Mouse (Mus musculus): ENCODE results near the gene Gnaq. TPM values are rescaled to one million over a fixed set of nuclear protein-coding genes. Genes with fewer than 3 reads are reported as not detected.

Gnaq gene
- total RNA-seq, 2 experiments from 2014 or later = 12.2 to 15.7 TPM

DNA sequence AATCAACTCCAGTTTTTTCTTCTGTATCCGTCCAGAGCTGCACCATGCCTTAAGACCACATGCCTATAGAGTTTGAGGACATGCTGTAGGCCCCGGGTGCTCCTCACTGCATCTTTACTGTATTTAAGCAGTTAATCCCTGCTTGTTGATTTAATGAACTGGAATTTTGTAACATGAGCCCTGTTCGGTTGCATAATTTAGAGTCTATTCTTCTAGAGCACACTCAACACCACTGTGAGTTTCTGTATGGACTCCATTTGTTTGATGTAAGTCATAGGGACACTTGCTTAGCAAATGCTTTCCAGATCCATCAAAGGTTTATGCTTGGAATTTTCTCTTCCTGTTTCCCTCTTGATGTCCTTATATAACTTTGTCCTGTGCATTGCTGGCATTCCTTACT is 2.2 kb upstream of the Gnaq start:
- TF ChIP-seq CTCF (IDR thresholded peaks at IDR 0.05) = no peak
- DNase-seq = no peak
- no peak overlapping the region for H3K4me3 ChIP-seq
- H3K27ac ChIP-seq = no peak overlapping the region
- intact Hi-C loops (cut with DNase I) = loop anchor here (5.0 kb wide), 1 partner anchor 192 kb away; no protein-coding TSS in a partner anchor

DNA sequence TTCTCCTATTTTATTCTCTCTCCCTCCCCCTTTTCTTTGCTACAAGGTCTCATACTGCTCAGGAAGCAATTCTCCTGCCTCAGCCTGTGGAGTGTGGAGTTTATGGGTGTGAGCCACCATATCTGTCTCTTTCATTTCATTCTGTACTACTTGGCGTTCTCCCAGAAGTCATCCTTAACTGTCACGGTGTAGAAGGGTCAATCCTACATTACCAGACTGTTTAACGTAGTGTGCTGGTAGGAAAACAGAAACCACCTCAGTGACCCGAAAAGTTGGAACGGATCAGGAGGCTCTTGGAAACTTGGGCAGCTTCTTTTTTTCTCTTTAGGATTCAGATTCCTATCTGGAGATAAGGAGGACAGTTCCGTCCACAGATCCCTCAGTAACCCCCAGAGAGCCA is 800 bp upstream of the Gnaq start:
- intact Hi-C loops (cut with DNase I) = loop anchor here (2.0 to 5.0 kb wide), 2 partner anchors 67 to 190 kb away; no protein-coding TSS in a partner anchor
- DNase-seq = peak; percentile 18
- TF ChIP-seq CTCF (IDR thresholded peaks at IDR 0.05) = no peak
- H3K4me3 ChIP-seq = peak overlapping the region; percentile 95
- H3K27ac ChIP-seq = peak overlapping the region; percentile 96

DNA sequence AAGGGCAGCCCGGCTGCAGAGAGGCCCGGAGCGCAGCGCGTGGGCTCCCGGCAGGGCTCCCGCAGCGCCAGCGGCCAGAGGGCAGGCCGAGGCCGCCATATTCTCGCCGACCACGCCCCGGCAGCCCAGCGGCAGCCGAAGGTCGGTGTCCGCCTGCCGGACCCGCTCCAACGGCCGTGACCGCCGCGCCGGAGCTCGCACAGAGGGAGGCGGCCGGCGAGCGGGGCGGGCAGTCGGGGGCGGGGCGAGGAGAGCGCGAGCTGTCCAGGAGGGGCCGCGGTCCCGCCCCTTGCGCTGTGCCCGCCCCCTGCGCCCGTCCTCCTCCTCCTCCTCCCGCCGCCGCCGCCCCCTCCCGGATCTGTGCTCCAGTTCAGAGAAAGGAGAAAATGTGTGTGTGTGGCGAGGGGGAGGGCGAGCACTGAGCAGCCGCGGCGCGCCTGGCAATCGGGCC is 266 bp upstream of the Gnaq start:
- peak; percentile 26; the same call in 1 of the 2 replicates for TF ChIP-seq CTCF (IDR thresholded peaks at IDR 0.05)
- intact Hi-C loops (cut with DNase I) = loop anchor here (2.0 to 5.0 kb wide), 2 partner anchors 66 to 190 kb away; no protein-coding TSS in a partner anchor
- Histone ChIP-seq H3K27ac (peak overlapping the region; percentile 96), H3K4me3 (peak overlapping the region; percentile 95)
- DNase-seq = peak; percentile 98

DNA sequence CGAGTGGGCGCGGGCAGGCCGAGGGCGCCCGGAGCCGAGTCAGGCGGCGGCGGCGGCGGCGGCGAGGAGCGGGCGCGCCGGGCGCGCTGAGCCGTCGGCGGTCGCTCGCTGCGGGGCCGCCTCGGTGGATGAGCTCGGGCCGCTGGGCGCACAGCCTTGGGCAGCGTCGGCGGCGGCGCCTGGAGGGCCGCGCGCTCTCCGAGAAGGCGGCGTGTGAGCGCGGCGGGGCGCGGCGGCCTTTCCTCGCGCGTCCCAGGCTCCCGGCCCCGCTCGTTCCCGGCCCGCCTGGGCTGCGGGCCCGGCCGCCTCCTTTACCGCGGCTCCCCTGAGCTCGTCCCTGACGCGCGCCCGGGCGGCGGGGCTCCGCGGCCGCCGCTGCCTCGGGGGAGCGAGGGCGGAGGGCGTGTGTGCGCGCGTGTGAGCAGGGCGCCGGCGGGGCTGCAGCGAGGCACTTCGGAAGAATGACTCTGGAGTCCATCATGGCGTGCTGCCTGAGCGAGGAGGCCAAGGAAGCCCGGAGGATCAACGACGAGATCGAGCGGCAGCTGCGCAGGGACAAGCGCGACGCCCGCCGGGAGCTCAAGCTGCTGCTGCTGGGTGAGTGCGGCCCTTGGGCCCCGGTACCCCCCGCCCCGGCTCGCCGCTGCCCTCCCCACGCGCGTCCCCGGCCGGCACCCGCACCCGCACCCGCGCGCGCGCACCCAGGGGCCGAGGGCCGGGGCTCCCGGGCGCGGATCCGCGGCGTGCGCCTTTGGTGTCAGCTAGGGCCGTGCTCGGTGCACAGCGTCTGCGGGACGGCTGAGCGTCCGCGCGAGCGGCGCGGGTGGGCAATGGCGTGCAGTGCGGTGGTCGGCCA is 462 bp downstream of the Gnaq start:
- intact Hi-C loops (cut with DNase I) = loop anchor here (2.0 to 5.0 kb wide), 2 partner anchors 66 to 189 kb away; no protein-coding TSS in a partner anchor
- Histone ChIP-seq H3K27ac (peak overlapping the region; percentile 96), H3K4me3 (peak overlapping the region; percentile 95)
- peak; percentile 84 for DNase-seq
- no peak for TF ChIP-seq CTCF (IDR thresholded peaks at IDR 0.05)

DNA sequence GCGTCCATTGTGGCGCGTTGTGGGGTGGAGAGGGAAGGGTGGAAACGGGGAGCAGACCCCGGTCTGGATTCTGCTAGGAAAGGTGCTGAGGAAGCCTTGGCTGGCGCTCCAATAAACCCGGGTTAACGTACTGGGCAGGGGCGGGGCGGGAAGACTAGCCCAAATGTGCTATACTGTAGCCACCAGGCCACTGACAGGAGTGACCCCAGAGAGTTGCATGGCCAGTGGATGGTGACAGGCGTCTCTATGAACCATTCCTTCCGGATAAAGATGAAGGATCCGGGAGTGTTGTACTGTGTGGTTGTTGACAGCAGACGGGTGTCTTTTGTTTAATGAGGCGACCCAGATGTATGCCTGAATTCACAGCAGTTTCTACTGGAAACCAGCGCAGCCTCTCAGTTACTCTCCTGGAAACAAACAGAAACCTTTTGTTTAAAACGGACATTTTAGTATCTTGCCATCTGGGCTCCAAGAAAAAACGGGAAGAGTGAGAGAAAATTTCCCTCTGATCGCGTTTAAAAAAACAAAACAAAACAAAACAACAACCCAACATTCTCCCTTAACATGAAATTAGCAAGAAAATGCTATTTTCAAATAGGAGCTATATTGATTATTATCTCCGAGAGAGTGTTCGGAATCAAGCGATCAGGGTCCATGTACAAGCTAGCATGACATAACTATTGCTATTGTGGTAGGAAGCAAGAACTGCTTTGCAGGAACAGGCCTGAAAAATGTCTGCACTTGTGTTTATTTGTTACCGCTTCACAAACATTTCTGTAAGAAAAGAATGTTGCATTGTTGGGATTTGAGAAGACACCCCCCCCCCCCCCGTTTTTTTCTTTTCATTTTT is 1.3 kb downstream of the Gnaq start:
- no peak for DNase-seq
- Histone ChIP-seq H3K4me3 (peak overlapping the region; percentile 95), H3K27ac (peak overlapping the region; percentile 96)
- no peak for TF ChIP-seq CTCF (IDR thresholded peaks at IDR 0.05)
- intact Hi-C loops (cut with DNase I) = loop anchor here (2.0 to 5.0 kb wide), 3 partner anchors 41 to 188 kb away; no protein-coding TSS in a partner anchor

DNA sequence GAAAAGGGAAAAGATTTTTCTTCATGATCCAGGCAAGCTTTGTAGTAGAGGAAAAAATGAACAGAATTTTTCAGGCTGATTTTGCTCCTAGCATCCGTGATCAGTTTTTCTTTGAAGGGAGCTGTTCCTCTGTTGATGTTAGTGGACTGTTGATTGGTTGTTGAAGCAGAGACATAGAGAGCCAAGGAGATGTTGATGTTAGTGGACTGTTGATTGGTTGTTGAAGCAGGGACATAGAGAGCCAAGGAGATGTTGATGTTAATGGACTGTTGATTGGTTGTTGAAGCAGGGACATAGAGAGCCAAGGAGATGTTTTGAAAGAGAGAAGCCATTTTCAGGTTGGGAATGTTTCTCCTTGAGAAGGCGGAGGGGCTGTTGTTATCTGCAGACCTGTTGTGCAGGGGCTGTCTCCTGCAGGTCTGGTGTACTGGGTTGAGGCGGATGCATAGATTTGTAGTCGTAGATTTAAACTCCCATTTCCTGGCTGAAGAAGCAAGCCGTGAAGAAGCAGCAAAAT is 5.5 kb downstream of the Gnaq start:
- DNase-seq = no peak
- Histone ChIP-seq H3K27ac (peak overlapping the region; percentile 38; the same call in 1 of the 2 replicates), H3K4me3 (peak overlapping the region; percentile 22; the same call in 1 of the 2 replicates)
- intact Hi-C loops (cut with DNase I) = no loop called here
- no peak for TF ChIP-seq CTCF (IDR thresholded peaks at IDR 0.05)

DNA sequence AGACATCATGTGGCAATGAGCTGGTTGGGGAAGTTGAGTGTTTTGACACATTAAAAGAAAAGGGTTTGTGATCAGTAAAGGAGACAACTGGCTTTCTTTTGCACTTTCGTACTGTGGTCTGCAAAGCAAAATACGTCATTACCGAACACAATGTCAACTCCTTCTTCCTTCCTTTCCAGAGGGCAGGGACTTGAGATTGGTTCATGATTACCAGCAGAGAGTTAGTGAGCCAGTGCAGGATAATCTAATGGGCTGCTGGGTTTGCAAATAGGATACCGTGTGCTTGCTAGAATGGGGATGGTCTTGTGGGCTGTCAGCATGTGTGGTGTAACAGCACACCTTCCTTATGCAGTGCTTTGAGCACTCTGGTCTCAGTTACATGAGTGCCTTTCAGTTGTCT is 8.1 kb downstream of the Gnaq start:
- no peak for TF ChIP-seq CTCF (IDR thresholded peaks at IDR 0.05)
- Histone ChIP-seq H3K27ac (peak overlapping the region; percentile 58), H3K4me3 (peak overlapping the region; percentile 9)
- intact Hi-C loops (cut with DNase I) = no loop called here
- no peak for DNase-seq

DNA sequence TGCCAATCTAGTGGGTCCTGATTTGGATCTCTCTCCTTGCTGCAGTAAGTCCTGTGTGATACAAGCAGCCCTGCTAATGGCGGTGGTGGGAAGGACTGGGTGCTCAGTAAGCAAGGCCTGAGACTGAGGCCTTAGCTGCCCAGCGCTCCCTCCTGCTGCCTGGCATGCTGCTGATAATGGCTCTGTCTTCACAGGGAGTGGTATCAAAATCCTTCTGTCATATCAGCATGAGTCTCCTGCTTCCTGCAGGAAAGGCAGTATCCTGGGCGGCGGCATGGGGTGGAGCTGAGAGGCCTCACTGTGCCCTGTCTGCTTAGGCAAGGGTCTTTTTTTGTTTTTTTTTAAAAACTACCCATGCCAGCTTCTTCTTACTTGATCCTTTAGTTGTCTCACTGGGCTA is 9.2 kb downstream of the Gnaq start:
- DNase-seq = no peak
- Histone ChIP-seq H3K4me3 (no peak overlapping the region), H3K27ac (peak overlapping the region; percentile 58)
- no peak for TF ChIP-seq CTCF (IDR thresholded peaks at IDR 0.05)
- intact Hi-C loops (cut with DNase I) = no loop called here

DNA sequence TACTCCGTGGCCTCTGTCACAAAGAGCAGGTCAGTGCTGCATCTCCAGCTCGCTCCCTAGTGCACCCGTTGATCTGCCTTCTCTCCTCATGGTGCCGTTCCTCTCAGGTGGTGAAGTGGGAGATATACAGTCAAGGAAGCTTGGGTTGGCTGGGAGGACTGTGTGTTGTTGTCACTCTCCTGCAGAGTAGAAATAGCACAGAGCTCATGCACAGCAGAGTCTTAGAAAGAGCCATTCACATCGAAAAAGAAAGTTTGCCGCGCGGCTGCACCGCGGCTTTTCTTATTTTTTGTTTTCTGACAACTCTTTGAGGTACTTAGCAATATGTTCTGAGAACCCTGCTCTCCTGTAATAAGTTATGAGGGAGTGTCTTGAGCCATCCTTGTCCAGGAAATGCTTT is 10.4 kb downstream of the Gnaq start:
- Histone ChIP-seq H3K4me3 (no peak overlapping the region; the same call in 1 of the 2 replicates), H3K27ac (peak overlapping the region; percentile 58; the same call in 1 of the 2 replicates)
- DNase-seq = no peak
- intact Hi-C loops (cut with DNase I) = no loop called here
- no peak for TF ChIP-seq CTCF (IDR thresholded peaks at IDR 0.05)

DNA sequence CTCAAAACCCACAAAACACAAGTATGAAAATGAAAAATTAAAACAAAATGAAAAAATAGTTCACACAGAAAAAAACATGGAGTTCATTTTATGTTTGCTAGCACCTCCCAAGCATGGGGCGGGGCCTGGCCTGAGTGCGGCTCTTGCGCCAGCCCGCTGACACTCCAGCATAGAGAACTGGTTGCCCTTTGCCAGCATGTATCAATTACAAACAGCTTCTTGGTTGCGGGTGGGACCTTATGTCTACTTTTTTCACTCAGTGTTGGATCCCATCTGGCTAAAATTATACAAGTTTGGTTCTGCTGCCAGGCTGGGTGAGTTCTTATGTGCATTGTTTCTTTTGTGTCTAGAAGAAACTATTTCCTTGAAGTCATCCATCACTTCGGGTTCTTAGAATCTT is 14.8 kb downstream of the Gnaq start:
- peak; percentile 41 for DNase-seq
- no peak for TF ChIP-seq CTCF (IDR thresholded peaks at IDR 0.05)
- intact Hi-C loops (cut with DNase I) = no loop called here
- Histone ChIP-seq H3K27ac (no peak overlapping the region), H3K4me3 (no peak overlapping the region)

DNA sequence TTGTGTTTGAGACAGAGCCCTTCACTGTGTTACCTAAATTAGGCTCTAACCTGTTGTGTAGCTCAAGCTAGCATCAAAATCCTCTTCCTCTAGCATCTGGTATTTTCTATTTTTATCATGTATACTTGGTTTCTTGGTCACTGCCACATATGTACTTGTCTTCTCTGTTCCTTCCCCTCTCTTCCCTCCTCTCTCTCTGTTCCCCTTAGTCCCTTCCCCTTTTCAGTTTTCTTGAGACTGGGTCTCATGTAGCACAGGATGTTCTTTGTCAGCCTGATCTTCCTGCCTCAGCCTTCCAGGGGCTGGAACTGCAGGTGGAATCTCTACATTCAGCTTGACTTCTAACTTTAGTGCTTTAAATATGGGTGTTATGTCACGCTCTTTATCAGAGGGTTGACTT is 16.5 kb downstream of the Gnaq start:
- Histone ChIP-seq H3K27ac (no peak overlapping the region), H3K4me3 (no peak overlapping the region)
- intact Hi-C loops (cut with DNase I) = no loop called here
- TF ChIP-seq CTCF (IDR thresholded peaks at IDR 0.05) = no peak
- DNase-seq = no peak

DNA sequence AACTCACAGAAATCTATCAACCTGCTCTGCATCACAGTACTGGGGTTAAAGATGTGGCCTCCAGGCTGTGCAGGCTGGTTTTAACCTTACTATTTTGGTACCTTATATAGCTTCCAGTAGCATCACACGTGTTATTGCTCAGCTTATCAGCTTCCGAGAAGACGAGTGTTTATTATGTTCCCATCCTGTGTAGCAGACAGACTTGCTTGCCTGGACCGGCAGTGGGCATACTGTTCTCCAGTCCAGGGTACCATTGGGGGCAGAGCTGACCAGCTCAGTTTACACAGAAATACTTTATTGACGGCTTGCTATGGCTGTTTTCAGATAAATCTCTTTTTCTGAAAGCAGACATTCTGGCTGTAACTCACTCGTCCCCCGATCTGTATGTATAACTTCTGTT is 17.7 kb downstream of the Gnaq start:
- no peak for TF ChIP-seq CTCF (IDR thresholded peaks at IDR 0.05)
- H3K4me3 ChIP-seq = no peak overlapping the region
- DNase-seq = no peak
- no peak overlapping the region for H3K27ac ChIP-seq
- intact Hi-C loops (cut with DNase I) = no loop called here
